Mouse (Mus musculus) megakaryocyte progenitor cell, adult 5-6 weeks (primary cell): ENCODE results near the gene Cep164. TPM values are rescaled to one million over a fixed set of nuclear protein-coding genes. Genes with fewer than 3 reads are reported as not detected.
"Not testable (repeated sequence)": the region's sequence is repeated elsewhere in the genome, so short reads cannot be mapped to it uniquely, and the experiment has no call there.

Experiments
- ATAC-seq: replicated peaks from 2 replicates; pipeline ENCODE4 v1.8.0; 2016; ENCODE audit warnings: mild to moderate bottlenecking, moderate TSS enrichment, inconsistent platforms; ENCODE audit not compliant: poor library complexity
- total RNA-seq, 2 experiments: library from RNA; stranded (forward) in 1 of 2; stranded (reverse) in 1 of 2; fragments of 157-497, 149-512 nt in 1 of 2; fragments of 200-1000 nt in 1 of 2; gene quantifications; 2 replicates each; pipeline versions ENCODE4 v1.2.3 to v1.2.4; 2015 to 2017

Cep164 gene
- 9.7 and 15.5 TPM in 2 replicates for total RNA-seq (2015)
- total RNA-seq (2017): 16.2 and 19.8 TPM in 2 replicates

GRCm38 (mm10) chr9:45828291-45828963 is at the start of gene Cep164:
TSS of gene Cep164 (minus strand) at chr9:45828691.
- peak; percentile 96 for ATAC-seq

GRCm38 (mm10) chr9:45877928-45878327 is 49.4 kb upstream of the Cep164 start:
- ATAC-seq: peak; percentile 61

GRCm38 (mm10) chr9:45870265-45870664 is 41.8 kb upstream of the Cep164 start:
- no peak for ATAC-seq

GRCm38 (mm10) chr9:45869181-45869580 is 40.7 kb upstream of the Cep164 start:
- no peak for ATAC-seq

- ATAC-seq: no peak
Observed at GRCm38 (mm10) chr9:45861813-45862212, 33.3 kb upstream of the Cep164 start.

- no peak for ATAC-seq
Observed at GRCm38 (mm10) chr9:45859364-45859763, 30.9 kb upstream of the Cep164 start.

- no peak for ATAC-seq
Observed at GRCm38 (mm10) chr9:45854136-45854535, 25.6 kb upstream of the Cep164 start.

- peak; percentile 85 for ATAC-seq
Observed at GRCm38 (mm10) chr9:45853695-45854094, 25.2 kb upstream of the Cep164 start.

GRCm38 (mm10) chr9:45851776-45852175 is 23.3 kb upstream of the Cep164 start:
- ATAC-seq: no peak

- ATAC-seq: peak; percentile 55
Observed at GRCm38 (mm10) chr9:45851330-45851729, 22.8 kb upstream of the Cep164 start.

GRCm38 (mm10) chr9:45850528-45851155 is 22.2 kb upstream of the Cep164 start:
- ATAC-seq: no peak

- no peak for ATAC-seq
Observed at GRCm38 (mm10) chr9:45849528-45850408, 21.3 kb upstream of the Cep164 start.

GRCm38 (mm10) chr9:45846891-45847460 is 18.5 kb upstream of the Cep164 start:
- ATAC-seq: peak; percentile 70

- ATAC-seq: not testable (repeated sequence)
Observed at GRCm38 (mm10) chr9:45846176-45846575, 17.7 kb upstream of the Cep164 start.

GRCm38 (mm10) chr9:45845541-45845940 is 17.1 kb upstream of the Cep164 start:
- no peak for ATAC-seq

GRCm38 (mm10) chr9:45843780-45844179 is 15.3 kb upstream of the Cep164 start:
- ATAC-seq: no peak

GRCm38 (mm10) chr9:45843007-45843406 is 14.5 kb upstream of the Cep164 start:
- ATAC-seq: no peak

GRCm38 (mm10) chr9:45841458-45841857 is 13.0 kb upstream of the Cep164 start:
- ATAC-seq: no peak

- ATAC-seq: no peak
Observed at GRCm38 (mm10) chr9:45840331-45840730, 11.8 kb upstream of the Cep164 start.

GRCm38 (mm10) chr9:45839982-45840300 is 11.4 kb upstream of the Cep164 start:
- no peak for ATAC-seq
